27 mouse cellular contexts compared by ENCODE assay signal in the genomic region with DNA sequence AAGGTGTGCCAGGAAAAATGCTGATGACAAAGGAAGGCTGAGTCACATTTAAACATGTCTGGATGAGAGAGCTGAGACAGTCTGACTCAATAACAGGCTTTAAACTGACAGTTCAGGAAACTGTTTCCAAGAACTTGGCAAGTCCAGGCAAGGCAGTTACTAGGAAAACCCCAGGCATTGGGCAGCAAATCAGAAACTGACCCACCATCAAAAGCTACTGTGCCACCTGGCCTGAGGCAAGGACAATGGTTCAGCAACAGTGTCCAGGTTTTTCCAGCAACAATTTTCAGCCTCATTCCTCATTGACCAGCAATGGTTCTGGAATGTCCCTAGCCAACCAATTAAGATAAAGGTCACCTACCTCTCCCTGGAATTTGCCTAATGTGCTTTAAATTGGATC.
"Had no signal": no experiment of that assay in that cellular context is flagged by ENCODE, and none has a peak within 500 bp of the region (broad histone marks: within the 10 kb centered on the region; RNA-seq: fewer than 3 reads in every experiment).

No protein-coding gene starts in this region.

- H3K4me3 ChIP-seq: gastrocnemius, adult 2 months; heart, embryonic 10.5 days; heart, embryonic 12.5 days; hindbrain, embryonic 10.5 days; hindbrain, embryonic 12.5 days; intestine, embryonic 15.5 days; layer of hippocampus, adult 2 months; left cerebral cortex, adult 2 months; limb, embryonic 13.5 days; limb, embryonic 15.5 days; liver, embryonic 12.5 days had no signal

- H3K9ac ChIP-seq: heart, embryonic 12.5 days; hindbrain, embryonic 12.5 days; hindbrain, embryonic 14.5 days; intestine, embryonic 15.5 days; limb, embryonic 13.5 days; limb, embryonic 15.5 days; liver, embryonic 12.5 days; liver, embryonic 14.5 days had no signal

- H3K27me3 ChIP-seq: heart, embryonic 12.5 days; hindbrain, embryonic 12.5 days; intestine, embryonic 15.5 days; limb, embryonic 13.5 days; limb, embryonic 15.5 days; liver, embryonic 12.5 days had no signal

- DNase-seq: gastrocnemius, adult 2 months; gastrocnemius, postnatal 14 days; gastrocnemius, postnatal 36 days; heart, adult 18-20 months; heart, postnatal 10 days; heart, postnatal 4 days; kidney, adult 18-20 months; kidney, adult 8-10 months; kidney, postnatal 10 days; kidney, postnatal 25 days; kidney, postnatal 4 days; left cerebral cortex, postnatal 4 days had no signal

- H3K36me3 ChIP-seq: heart, embryonic 10.5 days; heart, embryonic 12.5 days; hindbrain, embryonic 10.5 days; hindbrain, embryonic 12.5 days; intestine, embryonic 15.5 days; limb, embryonic 13.5 days; limb, embryonic 15.5 days; liver, embryonic 12.5 days had no signal

- H3K27ac ChIP-seq: gastrocnemius, adult 2 months; heart, embryonic 10.5 days; hindbrain, embryonic 10.5 days; hindbrain, embryonic 12.5 days; hindbrain, embryonic 14.5 days; intestine, embryonic 15.5 days; layer of hippocampus, adult 2 months; left cerebral cortex, adult 2 months; limb, embryonic 13.5 days; limb, embryonic 15.5 days; liver, embryonic 12.5 days; liver, embryonic 14.5 days had no signal

- ATAC-seq: hindbrain, embryonic 16.5 days; inflammation-experienced regulatory T-cells, adult 6 months; intestine, embryonic 15.5 days; intestine, postnatal 0 days; liver, embryonic 12.5 days had no signal

- H3K4me1 ChIP-seq: heart, embryonic 10.5 days; heart, embryonic 12.5 days; hindbrain, embryonic 10.5 days; hindbrain, embryonic 12.5 days; intestine, embryonic 15.5 days; limb, embryonic 13.5 days; limb, embryonic 15.5 days; liver, embryonic 12.5 days had no signal

- H3K4me2 ChIP-seq: heart, embryonic 12.5 days; hindbrain, embryonic 12.5 days; hindbrain, embryonic 14.5 days; intestine, embryonic 15.5 days; limb, embryonic 13.5 days; limb, embryonic 15.5 days; liver, embryonic 12.5 days had no signal

- H3K9me3 ChIP-seq: heart, embryonic 10.5 days; heart, embryonic 12.5 days; hindbrain, embryonic 10.5 days; hindbrain, embryonic 12.5 days; intestine, embryonic 15.5 days; limb, embryonic 13.5 days; limb, embryonic 15.5 days; liver, embryonic 12.5 days had no signal
